ENCODE assay signal across 12 mouse cellular contexts in genomic region chr9:25510572-25510971, GRCm38 (mm10). TPM values are rescaled to one million over a fixed set of nuclear protein-coding genes. Genes with fewer than 3 reads are reported as not detected.
DNase-seq lines count a peak whose midpoint lies in the region; ATAC-seq and TF ChIP-seq lines count a peak whose summit lies in the region.
"Had no signal": no experiment of that assay in that cellular context is flagged by ENCODE, and none has a peak within 500 bp of the region (broad histone marks: within the 10 kb centered on the region; RNA-seq: fewer than 3 reads in every experiment).

No protein-coding gene starts in this region.

- no peak overlapping the region for H3K4me2 ChIP-seq in intestine, postnatal 0 days (replicated peaks; ENCODE audit: low read depth)
- H3K4me2 ChIP-seq: intestine, embryonic 15.5 days; limb, embryonic 12.5 days; midbrain, embryonic 12.5 days had no signal

- 83% methylated on average over 11 of the region's 11 CpGs for WGBS in intestine, postnatal 0 days

- no peak overlapping the region for H3K4me3 ChIP-seq in intestine, postnatal 0 days (ENCODE audit: low read depth, low read length)
- H3K4me3 ChIP-seq: intestine, embryonic 15.5 days; limb, embryonic 12.5 days; midbrain, embryonic 12.5 days had no signal

- no peaks in the 10 kb centered on the region for H3K4me1 ChIP-seq in intestine, postnatal 0 days (replicated peaks; ENCODE audit: control insufficient read depth, insufficient read depth, low read length)
- H3K4me1 ChIP-seq: intestine, embryonic 15.5 days; midbrain, embryonic 12.5 days had no signal

- no peaks in the 10 kb centered on the region for H3K36me3 ChIP-seq in intestine, postnatal 0 days (ENCODE audit: control insufficient read depth, insufficient read depth)
- H3K36me3 ChIP-seq: intestine, embryonic 15.5 days; limb, embryonic 12.5 days; midbrain, embryonic 12.5 days had no signal

- H3K27ac ChIP-seq in intestine, postnatal 0 days (ENCODE audit: low read depth, low read length), result no peak overlapping the region
- H3K27ac ChIP-seq: intestine, embryonic 15.5 days; limb, embryonic 12.5 days; midbrain, embryonic 12.5 days had no signal

- no peaks in the 10 kb centered on the region for H3K9me3 ChIP-seq in intestine, postnatal 0 days (ENCODE audit: control insufficient read depth)
- H3K9me3 ChIP-seq: intestine, embryonic 15.5 days; limb, embryonic 12.5 days; midbrain, embryonic 12.5 days had no signal

- ATAC-seq in intestine, postnatal 0 days, result no peak
- ATAC-seq: CD4-positive, CD25-positive, alpha-beta regulatory T cell, adult 4 months; intestine, embryonic 15.5 days had no signal

- no peak for TF ChIP-seq CTCF in intestine, postnatal 0 days (IDR thresholded peaks at IDR 0.05; ENCODE audit: low read depth)

- H3K27me3 ChIP-seq in intestine, postnatal 0 days (replicated peaks; ENCODE audit: control insufficient read depth, insufficient read depth, low read length), result no peaks in the 10 kb centered on the region
- H3K27me3 ChIP-seq: intestine, embryonic 15.5 days; limb, embryonic 12.5 days; midbrain, embryonic 12.5 days had no signal

- H3K9ac ChIP-seq in intestine, postnatal 0 days (ENCODE audit: low read depth, low read length), result no peak overlapping the region
- H3K9ac ChIP-seq: intestine, embryonic 15.5 days; limb, embryonic 12.5 days; midbrain, embryonic 12.5 days had no signal

- peak; percentile 65 for DNase-seq in layer of hippocampus, adult 11-12 months (ENCODE audit: low spot score)
- no peak for DNase-seq in layer of hippocampus, postnatal 36 days
- DNase-seq in 3134 (ENCODE audit: extremely low read depth, insufficient read length, low spot score), result peak; percentile 21
- DNase-seq in frontal cortex, adult 2 months (ENCODE audit: extremely low spot score in 1 of 2, low spot score in 1 of 2), result peak; percentile 50 to 72
- DNase-seq in lung, postnatal 4 days, result peak; percentile 53 to 63
- DNase-seq in cerebellum, adult 9-10 months, result no peak
- no peak for DNase-seq in kidney, adult 8-10 months

RNA-seq across cellular contexts. Expression of gene Eepd1, which starts 29.2 kb away (rescaled TPM):
- 10 to 100 TPM; 14.5 to 18.0 TPM for total RNA-seq in layer of hippocampus, postnatal 36 days (2021)
- 21.1 and 22.8 TPM in 2 replicates for polyA plus RNA-seq in frontal cortex, adult 2 months (2012; rRNA removed)
- polyA plus RNA-seq in intestine, postnatal 0 days (2015; fragmentation: Nextera tagmentation; extraction: Ambion mirVana), result 26.1 and 27.4 TPM in 2 replicates

Comparison
In these comparisons a context has a peak if more than half of its experiments do, and no peak if none do; other contexts are left out.
1. DNase-seq: peak in layer of hippocampus, adult 11-12 months (single experiment), 3134 (single experiment), frontal cortex, adult 2 months (2 of 2) and lung, postnatal 4 days (2 of 2); none in layer of hippocampus, postnatal 36 days (0 of 2), cerebellum, adult 9-10 months (single experiment) and kidney, adult 8-10 months (0 of 2).